Mouse (Mus musculus) heart, embryonic 12.5 days (tissue): ENCODE measurements around the gene Fto. TPM values are rescaled to one million over a fixed set of nuclear protein-coding genes. Genes with fewer than 3 reads are reported as not detected.

ENCODE experiments used
- ATAC-seq: fragments of 200-750 bp; cut with Nextera tagmentation; 2 replicates; pipeline ENCODE4 v1.8.0; 2017; ENCODE audit warnings: moderate TSS enrichment, moderate library complexity; ENCODE audit not compliant: insufficient number of reproducible peaks, low FRiP score
- H3K27ac ChIP-seq: fragments of 300-500 bp; sonication (generic); 2 replicates; pipeline ENCODE4 v1.5.1; 2016; ENCODE audit warnings: mild to moderate bottlenecking, moderate library complexity; ENCODE audit not compliant: poor library complexity, severe bottlenecking
- H3K27me3 ChIP-seq: fragments of 300-500 bp; sonication (generic); replicated peaks from 2 replicates; pipeline ENCODE4 v1.6.1; 2016; ENCODE audit warnings: mild to moderate bottlenecking, moderate library complexity
- H3K36me3 ChIP-seq: fragments of 300-500 bp; sonication (generic); 2 replicates; pipeline ENCODE4 v1.6.1; 2016; ENCODE audit warnings: mild to moderate bottlenecking, moderate library complexity
- H3K4me1 ChIP-seq: fragments of 300-500 bp; sonication (generic); replicated peaks from 2 replicates; pipeline ENCODE4 v1.6.1; 2016; ENCODE audit warnings: mild to moderate bottlenecking
- H3K4me2 ChIP-seq: fragments of 300-500 bp; sonication (generic); 2 replicates; pipeline ENCODE4 v1.6.1; 2016; ENCODE audit warnings: mild to moderate bottlenecking, moderate library complexity
- H3K4me3 ChIP-seq: fragments of 300-500 bp; sonication (generic); 2 replicates; pipeline ENCODE4 v1.5.1; 2016; ENCODE audit warnings: mild to moderate bottlenecking
- H3K9ac ChIP-seq: fragments of 300-500 bp; sonication (generic); 2 replicates; pipeline ENCODE4 v1.6.1; 2016; ENCODE audit warnings: mild to moderate bottlenecking, moderate library complexity
- H3K9me3 ChIP-seq: fragments of 300-500 bp; sonication (generic); replicated peaks from 2 replicates; pipeline ENCODE4 v1.6.1; 2016; ENCODE audit warnings: mild to moderate bottlenecking, moderate library complexity
- WGBS: fragments of 180-500 bp; shearing (Covaris S2); methylation state at CpG from one replicate; pipeline ENCODE4 v1.1.7; 2016; 5-methylcytosine and 5-hydroxymethylcytosine counted together
- polyA plus RNA-seq: library from polyadenylated mRNA; unstranded; fragments of >200 nt; fragmentation: Nextera tagmentation; extraction: Ambion mirVana; gene quantifications from 2 replicates; pipeline ENCODE4 v1.2.1, GENCODE M21; 2016

Fto gene
- polyA plus RNA-seq, 1 experiment from 2014 or later: 76.6 TPM

GRCm38 (mm10) chr8:91593202-91593781, 280.0 kb downstream of the Fto start:
- H3K9ac ChIP-seq: no peak overlapping the region
- no peak overlapping the region for H3K4me3 ChIP-seq
- H3K27me3 ChIP-seq: no peaks in the 10 kb centered on the region
- no peak for ATAC-seq
- H3K9me3 ChIP-seq: no peaks in the 10 kb centered on the region
- no peak overlapping the region for H3K27ac ChIP-seq
- H3K4me2 ChIP-seq: no peak overlapping the region
- H3K36me3 ChIP-seq: no peaks in the 10 kb centered on the region
- WGBS: 68% methylated on average over 12 of the region's 12 CpGs
- peaks cover 17% of the 10 kb centered on the region for H3K4me1 ChIP-seq

GRCm38 (mm10) chr8:91599349-91599837, 286.1 kb downstream of the Fto start:
- no peak overlapping the region for H3K4me3 ChIP-seq
- no peaks in the 10 kb centered on the region for H3K9me3 ChIP-seq
- no peak overlapping the region for H3K9ac ChIP-seq
- no peaks in the 10 kb centered on the region for H3K27me3 ChIP-seq
- no peak overlapping the region for H3K27ac ChIP-seq
- no peak for ATAC-seq
- 0 out of 2 replicates have a peak, but pooled peaks cover 4% of the 10 kb centered on the region for H3K4me1 ChIP-seq
- no peaks in the 10 kb centered on the region for H3K36me3 ChIP-seq
- H3K4me2 ChIP-seq: no peak overlapping the region
- WGBS: 81% methylated on average over 14 of the region's 14 CpGs

- no peak overlapping the region for H3K4me3 ChIP-seq
- H3K9me3 ChIP-seq: no peaks in the 10 kb centered on the region
- no peak overlapping the region for H3K27ac ChIP-seq
- peaks cover 8% of the 10 kb centered on the region; the same call in 1 of the 2 replicates for H3K4me1 ChIP-seq
- no peaks in the 10 kb centered on the region for H3K27me3 ChIP-seq
- ATAC-seq: no peak
- no peak overlapping the region for H3K4me2 ChIP-seq
- 82% methylated on average over 9 of the region's 9 CpGs for WGBS
- no peaks in the 10 kb centered on the region for H3K36me3 ChIP-seq
- no peak overlapping the region for H3K9ac ChIP-seq
These were observed 290.4 kb downstream of the Fto start for GRCm38 (mm10) chr8:91603751-91604150.

- no peaks in the 10 kb centered on the region for H3K36me3 ChIP-seq
- no peak for ATAC-seq
- WGBS: 69% methylated on average over 8 of the region's 8 CpGs
These were observed 292.6 kb downstream of the Fto start for GRCm38 (mm10) chr8:91605901-91606300.

GRCm38 (mm10) chr8:91607091-91607490, 293.8 kb downstream of the Fto start:
- no peaks in the 10 kb centered on the region for H3K27me3 ChIP-seq
- H3K4me1 ChIP-seq: peaks cover 17% of the 10 kb centered on the region
- WGBS: 80% methylated on average over 5 of the region's 5 CpGs
- no peak for ATAC-seq
- no peak overlapping the region for H3K9ac ChIP-seq
- no peaks in the 10 kb centered on the region for H3K9me3 ChIP-seq
- no peak overlapping the region for H3K4me2 ChIP-seq
- H3K36me3 ChIP-seq: no peaks in the 10 kb centered on the region
- no peak overlapping the region for H3K4me3 ChIP-seq
- H3K27ac ChIP-seq: no peak overlapping the region

More at GRCm38 (mm10) chr8:91605901-91606300, 292.6 kb downstream of the Fto start:
- Histone ChIP-seq H3K27me3 (no peaks in the 10 kb centered on the region), H3K4me2 (no peak overlapping the region), H3K9ac (no peak overlapping the region), H3K4me3 (no peak overlapping the region), H3K9me3 (no peaks in the 10 kb centered on the region), H3K4me1 (peaks cover 10% of the 10 kb centered on the region), H3K27ac (no peak overlapping the region)

- H3K27ac ChIP-seq: no peak overlapping the region
- WGBS: 47% methylated on average over 7 of the region's 7 CpGs
- peaks cover 30% of the 10 kb centered on the region for H3K4me1 ChIP-seq
- H3K9me3 ChIP-seq: no peaks in the 10 kb centered on the region
- H3K27me3 ChIP-seq: no peaks in the 10 kb centered on the region
- no peaks in the 10 kb centered on the region for H3K36me3 ChIP-seq
- H3K4me3 ChIP-seq: no peak overlapping the region
- no peak overlapping the region for H3K9ac ChIP-seq
- no peak overlapping the region for H3K4me2 ChIP-seq
- no peak for ATAC-seq
These were observed 297.9 kb downstream of the Fto start for GRCm38 (mm10) chr8:91611191-91611590.

- Histone ChIP-seq H3K4me3 (no peak overlapping the region), H3K27me3 (no peaks in the 10 kb centered on the region), H3K36me3 (no peaks in the 10 kb centered on the region), H3K9ac (no peak overlapping the region), H3K27ac (no peak overlapping the region), H3K4me2 (no peak overlapping the region), H3K4me1 (peaks cover 29% of the 10 kb centered on the region), H3K9me3 (no peaks in the 10 kb centered on the region)
- 81% methylated on average over 14 of the region's 14 CpGs for WGBS
- ATAC-seq: no peak
These were observed 298.5 kb downstream of the Fto start for GRCm38 (mm10) chr8:91611723-91612362.

GRCm38 (mm10) chr8:91612387-91613130, 299.2 kb downstream of the Fto start:
- no peak for ATAC-seq
- H3K4me2 ChIP-seq: no peak overlapping the region
- H3K4me1 ChIP-seq: peaks cover 28% of the 10 kb centered on the region
- H3K27me3 ChIP-seq: no peaks in the 10 kb centered on the region
- H3K9me3 ChIP-seq: no peaks in the 10 kb centered on the region
- H3K27ac ChIP-seq: no peak overlapping the region
- H3K36me3 ChIP-seq: no peaks in the 10 kb centered on the region
- H3K9ac ChIP-seq: no peak overlapping the region
- H3K4me3 ChIP-seq: no peak overlapping the region
- WGBS: 60% methylated on average over 18 of the region's 18 CpGs

- no peak overlapping the region for H3K27ac ChIP-seq
- no peak overlapping the region for H3K9ac ChIP-seq
- H3K36me3 ChIP-seq: no peaks in the 10 kb centered on the region
- no peak overlapping the region for H3K4me3 ChIP-seq
- no peaks in the 10 kb centered on the region for H3K27me3 ChIP-seq
- no peak for ATAC-seq
- peaks cover 34% of the 10 kb centered on the region for H3K4me1 ChIP-seq
- H3K9me3 ChIP-seq: no peaks in the 10 kb centered on the region
- H3K4me2 ChIP-seq: no peak overlapping the region
- 42% methylated on average over 9 of the region's 9 CpGs for WGBS
These were observed 300.3 kb downstream of the Fto start for GRCm38 (mm10) chr8:91613603-91614002.

GRCm38 (mm10) chr8:91615196-91615595, 301.9 kb downstream of the Fto start:
- no peaks in the 10 kb centered on the region for H3K9me3 ChIP-seq
- 82% methylated on average over 8 of the region's 8 CpGs for WGBS
- no peak overlapping the region for H3K9ac ChIP-seq
- H3K4me3 ChIP-seq: no peak overlapping the region
- no peaks in the 10 kb centered on the region for H3K27me3 ChIP-seq
- no peak overlapping the region for H3K27ac ChIP-seq
- H3K36me3 ChIP-seq: no peaks in the 10 kb centered on the region
- H3K4me2 ChIP-seq: no peak overlapping the region
- ATAC-seq: no peak
- peaks cover 35% of the 10 kb centered on the region for H3K4me1 ChIP-seq
